Mouse (Mus musculus): Measurements from ENCODE around the gene Synj1. TPM values are rescaled to one million over a fixed set of nuclear protein-coding genes. Genes with fewer than 3 reads are reported as not detected.

Gene Synj1
- 17.5 and 17.8 TPM in 2 replicates for polyA plus RNA-seq (2014; fragmentation: Nextera tagmentation; extraction: Ambion mirVana)

- Histone ChIP-seq H3K9me3 (ENCODE audit: control insufficient read depth, low read depth, low read length) (no peaks in the 10 kb centered on the region), H3K27ac (ENCODE audit: low read length) (peak within 1 kb of the TSS; percentile 75), H3K4me3 (ENCODE audit: low read depth, low read length) (peak within 1 kb of the TSS; percentile 58), H3K27me3 (ENCODE audit: control insufficient read depth, insufficient read depth, low read length) (no peaks in the 10 kb centered on the region), H3K4me2 (replicated peaks; ENCODE audit: low read depth, low read length) (peak within 1 kb of the TSS; percentile 85), H3K9ac (replicated peaks; ENCODE audit: low read depth, low read length) (peak within 1 kb of the TSS; percentile 69), H3K4me1 (ENCODE audit: control insufficient read depth, insufficient read depth, low read length) (no peaks in the 10 kb centered on the region), H3K36me3 (ENCODE audit: control insufficient read depth, insufficient read depth, low read length) (peaks cover 20% of the 10 kb centered on the region)
- under 1% methylated on average over 62 of the region's 66 CpGs for WGBS
- peak; percentile 94 for ATAC-seq (ENCODE audit: insufficient number of reproducible peaks, insufficient read depth, low FRiP score, low read depth)
Observed at GRCm38 (mm10) chr16:91011021-91011683, at the start of gene Synj1. TSS of gene Synj1 (minus strand) at chr16:91011308.

GRCm38 (mm10) chr16:91057741-91058140 is 46.6 kb upstream of the Synj1 start:
- H3K9me3 ChIP-seq (ENCODE audit: control insufficient read depth, low read depth, low read length) = no peaks in the 10 kb centered on the region
- H3K4me1 ChIP-seq (ENCODE audit: control insufficient read depth, insufficient read depth, low read length) = no peaks in the 10 kb centered on the region
- no peak overlapping the region for H3K4me2 ChIP-seq (replicated peaks; ENCODE audit: low read depth, low read length)
- ATAC-seq (ENCODE audit: insufficient number of reproducible peaks, insufficient read depth, low FRiP score, low read depth) = no peak
- H3K27ac ChIP-seq (ENCODE audit: low read length) = no peak overlapping the region
- H3K9ac ChIP-seq (replicated peaks; ENCODE audit: low read depth, low read length) = no peak overlapping the region
- 65% methylated on average over 6 of the region's 6 CpGs for WGBS
- no peak overlapping the region for H3K4me3 ChIP-seq (ENCODE audit: low read depth, low read length)
- no peaks in the 10 kb centered on the region for H3K36me3 ChIP-seq (ENCODE audit: control insufficient read depth, insufficient read depth, low read length)
- no peaks in the 10 kb centered on the region for H3K27me3 ChIP-seq (ENCODE audit: control insufficient read depth, insufficient read depth, low read length)

- 75% methylated on average over 4 of the region's 4 CpGs for WGBS
Observed at GRCm38 (mm10) chr16:91057261-91057660, 46.2 kb upstream of the Synj1 start.

GRCm38 (mm10) chr16:91056043-91056821 is 45.1 kb upstream of the Synj1 start:
- 49% methylated on average over 16 of the region's 16 CpGs for WGBS
- H3K9me3 ChIP-seq (ENCODE audit: control insufficient read depth, low read depth, low read length) = no peaks in the 10 kb centered on the region
- H3K4me3 ChIP-seq (ENCODE audit: low read depth, low read length) = no peak overlapping the region
- no peaks in the 10 kb centered on the region for H3K36me3 ChIP-seq (ENCODE audit: control insufficient read depth, insufficient read depth, low read length)
- no peaks in the 10 kb centered on the region for H3K4me1 ChIP-seq (ENCODE audit: control insufficient read depth, insufficient read depth, low read length)
- H3K27me3 ChIP-seq (ENCODE audit: control insufficient read depth, insufficient read depth, low read length) = no peaks in the 10 kb centered on the region
- H3K27ac ChIP-seq (ENCODE audit: low read length) = no peak overlapping the region; the same call in 1 of the 2 replicates
- no peak overlapping the region for H3K9ac ChIP-seq (replicated peaks; ENCODE audit: low read depth, low read length)
- H3K4me2 ChIP-seq (replicated peaks; ENCODE audit: low read depth, low read length) = no peak overlapping the region
- ATAC-seq (ENCODE audit: insufficient number of reproducible peaks, insufficient read depth, low FRiP score, low read depth) = 0 out of 2 replicates have a peak, but pooled peaks have one; percentile 49

More at GRCm38 (mm10) chr16:91057261-91057660, 46.2 kb upstream of the Synj1 start:
- Histone ChIP-seq H3K9me3 (ENCODE audit: control insufficient read depth, low read depth, low read length) (no peaks in the 10 kb centered on the region), H3K27me3 (ENCODE audit: control insufficient read depth, insufficient read depth, low read length) (no peaks in the 10 kb centered on the region), H3K4me1 (ENCODE audit: control insufficient read depth, insufficient read depth, low read length) (no peaks in the 10 kb centered on the region), H3K4me2 (replicated peaks; ENCODE audit: low read depth, low read length) (no peak overlapping the region), H3K27ac (ENCODE audit: low read length) (no peak overlapping the region), H3K9ac (replicated peaks; ENCODE audit: low read depth, low read length) (no peak overlapping the region), H3K4me3 (ENCODE audit: low read depth, low read length) (no peak overlapping the region), H3K36me3 (ENCODE audit: control insufficient read depth, insufficient read depth, low read length) (no peaks in the 10 kb centered on the region)
- no peak for ATAC-seq (ENCODE audit: insufficient number of reproducible peaks, insufficient read depth, low FRiP score, low read depth)

- no peaks in the 10 kb centered on the region for H3K9me3 ChIP-seq (ENCODE audit: control insufficient read depth, low read depth, low read length)
- 79% methylated on average over 5 of the region's 5 CpGs for WGBS
- no peak overlapping the region for H3K9ac ChIP-seq (replicated peaks; ENCODE audit: low read depth, low read length)
- no peaks in the 10 kb centered on the region for H3K4me1 ChIP-seq (ENCODE audit: control insufficient read depth, insufficient read depth, low read length)
- H3K4me2 ChIP-seq (replicated peaks; ENCODE audit: low read depth, low read length) = no peak overlapping the region
- ATAC-seq (ENCODE audit: insufficient number of reproducible peaks, insufficient read depth, low FRiP score, low read depth) = no peak
- H3K27ac ChIP-seq (ENCODE audit: low read length) = no peak overlapping the region
- H3K27me3 ChIP-seq (ENCODE audit: control insufficient read depth, insufficient read depth, low read length) = no peaks in the 10 kb centered on the region
- no peaks in the 10 kb centered on the region for H3K36me3 ChIP-seq (ENCODE audit: control insufficient read depth, insufficient read depth, low read length)
- no peak overlapping the region for H3K4me3 ChIP-seq (ENCODE audit: low read depth, low read length)
Observed at GRCm38 (mm10) chr16:91055150-91055549, 44.0 kb upstream of the Synj1 start.

- 51% methylated on average over 8 of the region's 8 CpGs for whole genome bisulfite sequencing
- Histone ChIP-seq H3K36me3 (ENCODE audit: control insufficient read depth, insufficient read depth, low read length) (no peaks in the 10 kb centered on the region), H3K27me3 (ENCODE audit: control insufficient read depth, insufficient read depth, low read length) (no peaks in the 10 kb centered on the region), H3K9me3 (ENCODE audit: control insufficient read depth, low read depth, low read length) (no peaks in the 10 kb centered on the region), H3K9ac (replicated peaks; ENCODE audit: low read depth, low read length) (no peak overlapping the region), H3K4me3 (ENCODE audit: low read depth, low read length) (no peak overlapping the region), H3K27ac (ENCODE audit: low read length) (no peak overlapping the region), H3K4me1 (ENCODE audit: control insufficient read depth, insufficient read depth, low read length) (no peaks in the 10 kb centered on the region), H3K4me2 (replicated peaks; ENCODE audit: low read depth, low read length) (no peak overlapping the region)
- no peak for ATAC-seq (ENCODE audit: insufficient number of reproducible peaks, insufficient read depth, low FRiP score, low read depth)
Observed at GRCm38 (mm10) chr16:91053599-91053998, 42.5 kb upstream of the Synj1 start.

GRCm38 (mm10) chr16:91045511-91045910 is 34.4 kb upstream of the Synj1 start:
- Histone ChIP-seq H3K4me1 (ENCODE audit: control insufficient read depth, insufficient read depth, low read length) (peaks cover 4% of the 10 kb centered on the region; the same call in 1 of the 2 replicates), H3K27me3 (ENCODE audit: control insufficient read depth, insufficient read depth, low read length) (no peaks in the 10 kb centered on the region), H3K27ac (ENCODE audit: low read length) (no peak overlapping the region), H3K4me3 (ENCODE audit: low read depth, low read length) (no peak overlapping the region), H3K36me3 (ENCODE audit: control insufficient read depth, insufficient read depth, low read length) (peaks cover 5% of the 10 kb centered on the region; the same call in 1 of the 2 replicates), H3K9me3 (ENCODE audit: control insufficient read depth, low read depth, low read length) (no peaks in the 10 kb centered on the region), H3K9ac (replicated peaks; ENCODE audit: low read depth, low read length) (no peak overlapping the region), H3K4me2 (replicated peaks; ENCODE audit: low read depth, low read length) (no peak overlapping the region)
- WGBS = 59% methylated on average over 8 of the region's 8 CpGs
- ATAC-seq (ENCODE audit: insufficient number of reproducible peaks, insufficient read depth, low FRiP score, low read depth) = no peak

- Histone ChIP-seq H3K4me2 (replicated peaks; ENCODE audit: low read depth, low read length) (peak within 1 kb of the TSS; percentile 68), H3K4me3 (ENCODE audit: low read depth, low read length) (peak within 1 kb of the TSS; percentile 88), H3K9me3 (ENCODE audit: control insufficient read depth, low read depth, low read length) (no peaks in the 10 kb centered on the region), H3K9ac (replicated peaks; ENCODE audit: low read depth, low read length) (peak within 1 kb of the TSS; percentile 99), H3K4me1 (ENCODE audit: control insufficient read depth, insufficient read depth, low read length) (peaks cover 4% of the 10 kb centered on the region; the same call in 1 of the 2 replicates), H3K27me3 (ENCODE audit: control insufficient read depth, insufficient read depth, low read length) (no peaks in the 10 kb centered on the region), H3K27ac (ENCODE audit: low read length) (peak within 1 kb of the TSS; percentile 95), H3K36me3 (ENCODE audit: control insufficient read depth, insufficient read depth, low read length) (peaks cover 8% of the 10 kb centered on the region; the same call in 1 of the 2 replicates)
- WGBS = 1% methylated on average over 56 of the region's 70 CpGs
- peak; percentile 95 for ATAC-seq (ENCODE audit: insufficient number of reproducible peaks, insufficient read depth, low FRiP score, low read depth)
Observed at GRCm38 (mm10) chr16:91044270-91045182, 33.4 kb upstream of the Synj1 start, which contains the start of gene Paxbp1. TSS of gene Paxbp1 (minus strand) at chr16:91044543.
